Mouse (Mus musculus): Measurements from ENCODE around the gene Atp13a3. TPM values are rescaled to one million over a fixed set of nuclear protein-coding genes. Genes with fewer than 3 reads are reported as not detected.

The Atp13a3 gene
- total and polyA plus RNA-seq, 2 experiments from 2014 or later: 7.1 to 19.7 TPM

GRCm38 (mm10) chr16:30416707-30417106 lies 10.9 kb upstream of the Atp13a3 start:
- no peak for DNase-seq (ENCODE audit: low spot score)
- no peak for ATAC-seq

DNA sequence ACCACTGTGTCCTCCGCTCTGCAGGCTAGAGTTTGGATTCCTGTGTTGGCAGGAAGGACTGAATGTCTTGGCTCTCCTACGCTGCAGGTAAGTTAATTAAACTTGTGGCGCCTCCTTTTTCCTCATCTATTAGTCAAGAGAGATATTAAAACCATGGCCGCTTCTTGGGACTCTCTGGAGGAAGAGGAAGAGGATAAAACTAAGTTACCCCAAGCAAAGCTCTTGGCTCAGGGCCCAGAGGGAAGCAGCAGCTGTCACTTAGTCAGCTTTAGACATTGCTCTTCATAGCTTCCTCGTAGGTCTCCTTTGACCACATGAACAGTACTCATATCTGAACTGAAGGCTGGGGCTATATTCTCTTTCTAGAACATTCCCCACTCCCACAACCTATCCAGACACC lies 10.5 kb upstream of the Atp13a3 start:
- 69% methylated on average over 5 of the region's 5 CpGs for WGBS
- Histone ChIP-seq H3K27ac (no peak overlapping the region), H3K4me2 (ENCODE audit: low read depth, low read length) (no peak overlapping the region), H3K36me3 (ENCODE audit: insufficient read depth, low read length) (no peaks in the 10 kb centered on the region), H3K27me3 (ENCODE audit: insufficient read depth, low read length) (no peaks in the 10 kb centered on the region; the same call in 1 of the 2 replicates), H3K4me1 (ENCODE audit: insufficient read depth, low read length) (no peaks in the 10 kb centered on the region), H3K9me3 (ENCODE audit: low read length) (no peaks in the 10 kb centered on the region), H3K9ac (replicated peaks; ENCODE audit: low read length) (no peak overlapping the region), H3K4me3 (ENCODE audit: low read length) (no peak overlapping the region)
- ATAC-seq (no peak), DNase-seq (ENCODE audit: low spot score) (no peak)
- TF ChIP-seq CTCF (IDR thresholded peaks at IDR 0.05; ENCODE audit: low read depth): no peak

More at GRCm38 (mm10) chr16:30416707-30417106, 10.9 kb upstream of the Atp13a3 start:
- no peaks in the 10 kb centered on the region for H3K9me3 ChIP-seq (ENCODE audit: low read length)
- 76% methylated on average over 2 of the region's 2 CpGs for WGBS
- no peak overlapping the region for H3K4me3 ChIP-seq (ENCODE audit: low read length)
- no peaks in the 10 kb centered on the region for H3K4me1 ChIP-seq (ENCODE audit: insufficient read depth, low read length)
- no peak for TF ChIP-seq CTCF (IDR thresholded peaks at IDR 0.05; ENCODE audit: low read depth)
- H3K27ac ChIP-seq: no peak overlapping the region
- H3K36me3 ChIP-seq (ENCODE audit: insufficient read depth, low read length): no peaks in the 10 kb centered on the region
- no peak overlapping the region for H3K9ac ChIP-seq (replicated peaks; ENCODE audit: low read length)
- no peak overlapping the region for H3K4me2 ChIP-seq (ENCODE audit: low read depth, low read length)
- no peaks in the 10 kb centered on the region; the same call in 1 of the 2 replicates for H3K27me3 ChIP-seq (ENCODE audit: insufficient read depth, low read length)

DNA sequence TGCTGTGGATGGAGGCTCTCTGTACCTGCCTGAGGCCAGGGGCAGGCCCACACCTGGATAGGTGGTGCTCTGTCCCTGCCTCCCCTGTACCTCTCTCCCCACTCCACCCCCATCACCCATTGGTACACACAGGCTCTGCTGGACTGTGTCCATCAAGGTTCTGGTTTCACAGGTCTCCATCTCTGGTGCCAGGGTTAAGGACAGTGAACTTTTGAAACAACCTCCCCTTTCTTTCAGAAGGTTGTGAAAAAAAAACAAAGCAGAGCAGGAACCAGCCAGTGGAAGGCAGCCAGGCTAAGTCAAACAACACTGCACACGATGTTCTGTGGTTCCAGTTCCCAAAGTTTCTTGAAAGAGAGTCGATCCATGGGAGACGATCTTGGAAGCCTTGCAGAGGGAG lies 6.9 kb upstream of the Atp13a3 start:
- 55% methylated on average over 3 of the region's 3 CpGs for WGBS
- Histone ChIP-seq H3K27me3 (ENCODE audit: insufficient read depth, low read length) (no peaks in the 10 kb centered on the region; the same call in 1 of the 2 replicates), H3K4me3 (ENCODE audit: low read length) (no peak overlapping the region), H3K9me3 (ENCODE audit: low read length) (no peaks in the 10 kb centered on the region), H3K4me2 (ENCODE audit: low read depth, low read length) (no peak overlapping the region), H3K4me1 (ENCODE audit: insufficient read depth, low read length) (no peaks in the 10 kb centered on the region), H3K27ac (no peak overlapping the region), H3K36me3 (ENCODE audit: insufficient read depth, low read length) (no peaks in the 10 kb centered on the region), H3K9ac (replicated peaks; ENCODE audit: low read length) (no peak overlapping the region)
- DNase-seq (ENCODE audit: low spot score) (no peak), ATAC-seq (no peak)
- TF ChIP-seq CTCF (IDR thresholded peaks at IDR 0.05; ENCODE audit: low read depth): no peak

DNA sequence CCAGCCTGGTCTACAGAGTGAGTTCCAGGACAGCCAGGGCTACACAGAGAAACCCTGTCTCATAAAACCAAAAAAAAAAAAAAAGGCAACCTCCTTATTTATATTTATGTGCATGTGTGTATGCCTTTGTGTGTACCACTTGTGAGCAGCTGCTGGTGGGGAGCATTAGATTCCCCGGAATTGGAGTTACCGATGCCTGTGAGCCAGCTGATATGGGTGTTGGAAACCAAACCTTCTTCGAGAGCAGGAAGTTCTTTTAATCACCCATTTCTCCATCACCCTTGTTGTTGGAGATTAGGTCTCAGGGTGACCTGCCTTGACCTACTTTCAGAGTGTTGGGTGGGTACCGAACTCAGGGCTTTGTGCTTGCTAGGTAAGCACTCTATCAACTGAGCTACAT lies 5.1 kb upstream of the Atp13a3 start:
- no peaks in the 10 kb centered on the region for H3K36me3 ChIP-seq (ENCODE audit: insufficient read depth, low read length)
- H3K9me3 ChIP-seq (ENCODE audit: low read length): no peaks in the 10 kb centered on the region
- no peaks in the 10 kb centered on the region for H3K4me1 ChIP-seq (ENCODE audit: insufficient read depth, low read length)
- no peak overlapping the region for H3K4me2 ChIP-seq (ENCODE audit: low read depth, low read length)
- 94% methylated on average over 4 of the region's 4 CpGs for WGBS
- TF ChIP-seq CTCF (IDR thresholded peaks at IDR 0.05; ENCODE audit: low read depth): no peak
- H3K4me3 ChIP-seq (ENCODE audit: low read length): no peak overlapping the region
- no peak overlapping the region for H3K9ac ChIP-seq (replicated peaks; ENCODE audit: low read length)
- no peak overlapping the region for H3K27ac ChIP-seq
- H3K27me3 ChIP-seq (ENCODE audit: insufficient read depth, low read length): no peaks in the 10 kb centered on the region; the same call in 1 of the 2 replicates
- DNase-seq (ENCODE audit: low spot score) (no peak), ATAC-seq (no peak)

GRCm38 (mm10) chr16:30407513-30407912 lies 1.7 kb upstream of the Atp13a3 start:
- Histone ChIP-seq H3K9me3 (ENCODE audit: low read length) (no peaks in the 10 kb centered on the region), H3K4me3 (ENCODE audit: low read length) (no peak overlapping the region), H3K4me2 (ENCODE audit: low read depth, low read length) (no peak overlapping the region), H3K9ac (replicated peaks; ENCODE audit: low read length) (no peak overlapping the region), H3K27me3 (ENCODE audit: insufficient read depth, low read length) (no peaks in the 10 kb centered on the region; the same call in 1 of the 2 replicates), H3K36me3 (ENCODE audit: insufficient read depth, low read length) (no peaks in the 10 kb centered on the region), H3K27ac (no peak overlapping the region), H3K4me1 (ENCODE audit: insufficient read depth, low read length) (no peaks in the 10 kb centered on the region)
- no peak for TF ChIP-seq CTCF (IDR thresholded peaks at IDR 0.05; ENCODE audit: low read depth)
- no peak for DNase-seq (ENCODE audit: low spot score)
- WGBS: 76% methylated on average over 2 of the region's 2 CpGs
- ATAC-seq: no peak

- no peaks in the 10 kb centered on the region for H3K27me3 ChIP-seq (ENCODE audit: insufficient read depth, low read length)
- ATAC-seq: no peak
These were observed 2.2 kb downstream of the Atp13a3 start for GRCm38 (mm10) chr16:30403528-30403927.

DNA sequence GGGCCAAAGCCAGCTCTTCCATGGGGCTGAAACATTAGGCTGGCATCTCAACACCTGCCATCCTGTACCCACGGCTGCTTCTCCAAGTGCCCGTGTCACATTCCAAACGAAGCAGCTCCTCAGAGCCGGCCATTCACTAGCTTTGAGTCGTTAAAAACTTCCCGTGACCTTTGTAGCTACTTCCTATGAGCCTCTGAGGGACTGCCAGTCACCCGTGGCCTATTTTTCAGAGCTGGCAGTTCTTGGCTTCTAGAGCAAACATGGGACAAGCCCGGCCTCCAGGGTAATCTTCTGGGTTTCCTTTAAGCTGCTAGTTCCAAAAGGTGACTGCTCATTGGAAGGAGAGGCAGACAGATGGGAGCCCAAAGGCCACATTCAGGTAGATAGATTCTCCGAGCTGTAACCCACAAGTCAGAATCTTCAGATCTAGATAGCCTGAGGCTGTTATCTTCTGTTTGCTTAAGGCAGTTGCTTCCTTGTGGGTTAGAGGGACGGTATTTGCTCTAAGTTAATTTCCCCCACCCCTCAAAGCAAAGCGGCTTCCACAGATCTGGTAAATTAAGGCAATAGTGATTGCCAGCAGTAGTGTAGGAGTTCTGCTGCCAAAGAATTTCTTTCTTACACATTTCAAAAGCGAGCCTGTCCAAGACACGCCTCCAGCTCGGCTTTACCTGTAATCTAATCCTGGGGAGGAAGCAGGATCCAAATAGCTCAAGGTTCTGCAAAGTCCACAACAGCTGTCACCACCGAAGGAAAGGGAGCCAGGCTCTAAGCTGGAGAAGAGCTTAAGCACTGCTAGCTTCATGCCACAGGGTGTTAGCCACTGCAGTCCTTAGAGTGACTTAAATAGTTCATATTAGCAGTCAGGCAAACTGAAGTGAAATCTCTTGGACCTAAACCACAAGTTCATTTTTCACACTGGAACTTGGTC lies 8.4 kb downstream of the Atp13a3 start:
- WGBS: 51% methylated on average over 15 of the region's 15 CpGs
- H3K4me1 ChIP-seq (ENCODE audit: insufficient read depth, low read length): no peaks in the 10 kb centered on the region
- no peaks in the 10 kb centered on the region for H3K27me3 ChIP-seq (ENCODE audit: insufficient read depth, low read length)
- DNase-seq (ENCODE audit: low spot score): no peak
- H3K4me3 ChIP-seq (ENCODE audit: low read length): no peak overlapping the region
- TF ChIP-seq CTCF (IDR thresholded peaks at IDR 0.05; ENCODE audit: low read depth): no peak
- no peak overlapping the region for H3K9ac ChIP-seq (replicated peaks; ENCODE audit: low read length)
- no peak overlapping the region for H3K4me2 ChIP-seq (ENCODE audit: low read depth, low read length)
- ATAC-seq: no peak
- H3K9me3 ChIP-seq (ENCODE audit: low read length): no peaks in the 10 kb centered on the region
- 0 out of 2 replicates have a peak overlapping the region, but pooled peaks have one; percentile 51 for H3K27ac ChIP-seq
- no peaks in the 10 kb centered on the region for H3K36me3 ChIP-seq (ENCODE audit: insufficient read depth, low read length)

More at GRCm38 (mm10) chr16:30403528-30403927, 2.2 kb downstream of the Atp13a3 start:
- Histone ChIP-seq H3K27ac (no peak overlapping the region), H3K9ac (replicated peaks; ENCODE audit: low read length) (no peak overlapping the region), H3K9me3 (ENCODE audit: low read length) (no peaks in the 10 kb centered on the region), H3K4me3 (ENCODE audit: low read length) (no peak overlapping the region), H3K4me2 (ENCODE audit: low read depth, low read length) (no peak overlapping the region), H3K4me1 (ENCODE audit: insufficient read depth, low read length) (no peaks in the 10 kb centered on the region), H3K36me3 (ENCODE audit: insufficient read depth, low read length) (no peaks in the 10 kb centered on the region)
- 85% methylated on average over 3 of the region's 3 CpGs for WGBS
- DNase-seq (ENCODE audit: low spot score): no peak
- TF ChIP-seq CTCF (IDR thresholded peaks at IDR 0.05; ENCODE audit: low read depth): no peak
